Mouse (Mus musculus): ENCODE data around the gene Rhox3a.
"Not testable (repeated sequence)": the region's sequence is repeated elsewhere in the genome, so short reads cannot be mapped to it uniquely, and the experiment has no call there.

The Rhox3a gene

DNA sequence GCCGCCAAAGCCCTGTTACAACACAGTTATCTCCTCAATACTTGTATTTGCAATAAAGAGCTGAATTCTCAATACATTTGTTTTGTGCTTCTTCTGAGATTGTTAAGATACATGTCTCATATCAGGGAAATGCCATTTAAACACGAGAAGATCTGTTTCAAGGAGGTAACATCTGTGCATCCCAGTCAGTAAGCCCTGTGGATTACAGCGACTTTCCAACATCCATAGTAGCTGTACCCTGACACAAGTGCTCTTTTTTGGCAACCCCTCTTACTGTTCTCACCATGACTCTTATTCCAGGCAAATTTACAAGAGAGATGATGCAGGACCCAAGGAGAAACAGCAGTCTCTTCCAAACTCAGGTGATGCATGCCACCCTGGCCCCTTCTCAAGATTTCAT lies at the start of gene Rhox3a:
Rhox3a (plus strand) TSS at position 301 of the 400 bp plus-strand sequence.
- DNase-seq (ENCODE audit: low read depth, low spot score) = not testable (repeated sequence)

DNA sequence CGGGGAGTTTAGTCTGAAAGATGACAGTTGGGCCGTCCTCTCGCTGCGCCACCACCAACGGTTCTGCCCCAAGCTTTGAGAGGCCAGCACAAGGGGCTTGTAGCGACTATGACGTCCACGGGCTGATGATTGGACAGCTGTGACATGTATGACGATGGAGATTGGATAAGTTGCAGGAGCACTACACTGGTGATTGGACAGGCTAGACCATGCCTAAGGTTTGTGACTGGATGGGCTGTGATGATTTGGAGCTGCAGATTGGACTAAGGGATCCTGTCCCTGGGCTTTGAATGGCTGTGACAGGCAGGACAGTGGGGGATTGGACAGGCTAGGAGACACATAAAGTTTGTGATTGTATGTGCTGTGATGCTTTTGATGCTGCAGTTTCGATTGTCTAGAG lies 38.8 kb upstream of the Rhox3a start, which contains the start of gene Gm9:
Gm9 (minus strand) TSS at position 101 of the 400 bp plus-strand sequence.
- no peak for DNase-seq (ENCODE audit: low read depth, low spot score)

DNA sequence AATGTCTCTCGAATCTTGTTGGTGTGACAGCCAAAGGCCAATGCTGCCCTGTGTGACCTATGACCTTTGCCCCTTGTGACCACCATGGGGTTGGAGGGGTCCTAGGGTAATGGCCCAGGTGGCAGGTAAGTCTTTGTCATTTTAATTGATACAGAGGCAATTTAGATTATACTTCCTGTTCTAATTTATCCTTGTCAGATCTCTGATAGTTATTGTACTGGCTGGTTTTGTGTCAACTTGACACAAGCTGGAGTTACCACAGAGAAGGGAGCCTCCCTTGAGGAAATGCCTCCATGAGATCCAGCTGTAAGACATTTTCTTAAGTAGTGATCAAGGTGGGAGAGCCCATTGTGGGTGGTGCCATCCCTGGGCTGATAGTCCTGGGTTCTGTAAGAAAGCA lies 27.6 kb upstream of the Rhox3a start, which contains the start of gene Rhox1:
Rhox1 (minus strand) TSS at position 101 of the 400 bp plus-strand sequence.
- not testable (repeated sequence) for DNase-seq (ENCODE audit: low read depth, low spot score)

DNA sequence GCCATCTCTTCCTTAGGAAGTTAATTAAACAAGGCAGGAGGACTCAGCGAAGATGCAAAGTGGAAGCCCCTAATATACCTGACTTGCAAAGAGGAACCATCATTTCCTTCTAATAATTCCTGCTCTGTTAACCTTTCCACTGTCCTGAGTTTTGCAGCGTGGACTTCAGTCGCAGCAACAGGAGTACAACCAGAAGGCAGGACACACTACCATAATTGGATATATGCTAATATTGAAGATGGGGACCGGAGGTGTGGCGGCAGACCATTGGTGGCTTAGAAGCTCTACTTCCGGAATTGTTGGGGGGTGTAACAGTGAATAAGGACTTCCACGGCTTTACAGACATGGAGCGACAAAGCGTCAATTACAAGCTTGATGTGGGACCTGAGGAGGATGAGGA lies 5.0 kb upstream of the Rhox3a start, which contains the start of gene Rhox2a:
Rhox2a (plus strand) TSS at position 301 of the 400 bp plus-strand sequence.
- DNase-seq (ENCODE audit: low read depth, low spot score) = not testable (repeated sequence)

DNA sequence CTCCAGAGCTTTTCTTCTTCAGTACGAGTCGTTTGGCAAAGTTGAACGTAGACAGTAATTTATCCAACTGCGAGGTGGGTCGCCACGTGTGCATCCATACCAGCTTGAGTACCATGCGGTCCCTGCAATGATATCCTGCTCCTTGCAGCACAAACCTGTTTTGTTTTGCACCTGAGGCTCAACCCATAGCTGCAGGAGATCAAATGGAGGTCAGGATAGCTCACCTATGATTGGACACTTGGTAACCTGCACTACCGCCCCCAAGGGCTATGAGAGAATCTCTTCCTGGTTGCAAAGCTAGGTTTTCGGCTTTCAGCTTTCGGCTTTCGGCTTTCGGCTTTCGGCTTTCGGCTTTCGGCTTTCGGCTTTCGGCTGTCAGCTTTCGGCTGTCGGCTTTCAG lies 15.3 kb downstream of the Rhox3a start, which contains the start of gene Rhox4a:
Rhox4a (plus strand) TSS at position 301 of the 400 bp plus-strand sequence.
- DNase-seq (ENCODE audit: low read depth, low spot score) = not testable (repeated sequence)
